Mouse (Mus musculus) kidney, embryonic 14.5 days (tissue): ENCODE data around the gene Flrt1. TPM values are rescaled to one million over a fixed set of nuclear protein-coding genes. Genes with fewer than 3 reads are reported as not detected.

Source experiments
- ATAC-seq: fragments of 200-750 bp; cut with Nextera tagmentation; 2 replicates; pipeline ENCODE4 v1.8.0; 2017; ENCODE audit warnings: moderate number of reproducible peaks, mild to moderate bottlenecking, moderate TSS enrichment, moderate library complexity; ENCODE audit not compliant: low FRiP score, low TSS enrichment
- H3K27ac ChIP-seq: fragments of 300-500 bp; sonication (generic); 2 replicates; pipeline ENCODE4 v1.5.1; 2014; ENCODE audit warnings: low read depth, mild to moderate bottlenecking, low read length, moderate library complexity, mixed read lengths
- H3K27me3 ChIP-seq: fragments of 300-500 bp; sonication (generic); 2 replicates; pipeline ENCODE4 v1.6.1; 2014; ENCODE audit warnings: mild to moderate bottlenecking, low read length; ENCODE audit not compliant: control insufficient read depth, insufficient read depth
- H3K36me3 ChIP-seq: fragments of 300-500 bp; sonication (generic); 2 replicates; pipeline ENCODE4 v1.6.1; 2014; ENCODE audit warnings: low read length, mixed read lengths; ENCODE audit not compliant: control insufficient read depth, insufficient read depth
- H3K4me1 ChIP-seq: fragments of 300-500 bp; sonication (generic); 2 replicates; pipeline ENCODE4 v1.6.1; 2014; ENCODE audit warnings: low read length, mixed read lengths; ENCODE audit not compliant: control insufficient read depth, insufficient read depth
- H3K4me2 ChIP-seq: fragments of 300-500 bp; sonication (generic); replicated peaks from 2 replicates; pipeline ENCODE4 v1.6.1; 2014; ENCODE audit warnings: low read depth, mild to moderate bottlenecking, low read length
- H3K4me3 ChIP-seq: fragments of 300-500 bp; sonication (generic); 2 replicates; pipeline ENCODE4 v1.5.1; 2014; ENCODE audit warnings: mild to moderate bottlenecking, low read length
- H3K9ac ChIP-seq: fragments of 300-500 bp; sonication (generic); 2 replicates; pipeline ENCODE4 v1.6.1; 2014; ENCODE audit warnings: low read depth, mild to moderate bottlenecking, low read length, moderate library complexity
- H3K9me3 ChIP-seq: fragments of 300-500 bp; sonication (generic); 2 replicates; pipeline ENCODE4 v1.6.1; 2016; ENCODE audit warnings: low read length; ENCODE audit not compliant: control insufficient read depth
- WGBS: fragments of 180-500 bp; shearing (Covaris S2); extraction: QIAGEN DNeasy Blood & Tissue Kit; methylation state at CpG from one replicate; pipeline ENCODE4 v1.1.7; 2014; 5-methylcytosine and 5-hydroxymethylcytosine counted together
- polyA plus RNA-seq: library from polyadenylated mRNA; unstranded; fragments of >200 nt; fragmentation: Nextera tagmentation; extraction: Ambion mirVana; gene quantifications from 2 replicates; pipeline ENCODE4 v1.2.1, GENCODE M21; 2014

The Flrt1 gene
- polyA plus RNA-seq, 1 experiment from 2014 or later = 5.5 TPM

DNA sequence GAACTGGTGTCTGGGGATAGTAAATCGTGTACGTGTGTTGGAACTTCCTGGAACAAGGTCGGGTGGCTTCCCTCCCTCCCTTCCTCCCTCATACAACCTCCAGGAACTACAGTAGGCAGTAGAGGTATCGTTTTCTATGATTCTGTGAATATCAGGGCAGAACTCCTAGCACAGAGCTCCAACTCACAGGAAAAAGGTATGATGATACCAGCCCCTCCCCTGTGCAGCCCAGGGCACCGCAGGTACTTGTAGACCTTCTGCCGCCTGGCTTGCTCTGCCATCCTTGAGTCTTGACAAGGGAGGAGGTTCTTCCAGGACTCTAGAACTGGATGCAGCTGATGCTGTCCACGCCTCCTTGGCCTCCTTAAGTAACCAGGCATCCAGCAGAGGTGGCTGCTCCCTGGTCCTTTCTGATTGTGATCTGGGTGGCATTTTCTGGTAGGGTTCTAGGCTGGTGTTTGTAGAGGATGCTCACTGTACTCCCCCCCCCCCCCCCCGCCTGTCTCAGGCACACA is 38.6 kb downstream of the Flrt1 start:
- Histone ChIP-seq H3K9ac (no peak overlapping the region), H3K4me2 (peak overlapping the region; percentile 1; the same call in 1 of the 2 replicates), H3K4me1 (peaks cover 54% of the 10 kb centered on the region), H3K9me3 (no peaks in the 10 kb centered on the region), H3K27ac (no peak overlapping the region), H3K27me3 (peaks cover 7% of the 10 kb centered on the region; the same call in 1 of the 2 replicates), H3K36me3 (no peaks in the 10 kb centered on the region), H3K4me3 (no peak overlapping the region)
- ATAC-seq = no peak
- 30% methylated on average over 7 of the region's 8 CpGs for WGBS

DNA sequence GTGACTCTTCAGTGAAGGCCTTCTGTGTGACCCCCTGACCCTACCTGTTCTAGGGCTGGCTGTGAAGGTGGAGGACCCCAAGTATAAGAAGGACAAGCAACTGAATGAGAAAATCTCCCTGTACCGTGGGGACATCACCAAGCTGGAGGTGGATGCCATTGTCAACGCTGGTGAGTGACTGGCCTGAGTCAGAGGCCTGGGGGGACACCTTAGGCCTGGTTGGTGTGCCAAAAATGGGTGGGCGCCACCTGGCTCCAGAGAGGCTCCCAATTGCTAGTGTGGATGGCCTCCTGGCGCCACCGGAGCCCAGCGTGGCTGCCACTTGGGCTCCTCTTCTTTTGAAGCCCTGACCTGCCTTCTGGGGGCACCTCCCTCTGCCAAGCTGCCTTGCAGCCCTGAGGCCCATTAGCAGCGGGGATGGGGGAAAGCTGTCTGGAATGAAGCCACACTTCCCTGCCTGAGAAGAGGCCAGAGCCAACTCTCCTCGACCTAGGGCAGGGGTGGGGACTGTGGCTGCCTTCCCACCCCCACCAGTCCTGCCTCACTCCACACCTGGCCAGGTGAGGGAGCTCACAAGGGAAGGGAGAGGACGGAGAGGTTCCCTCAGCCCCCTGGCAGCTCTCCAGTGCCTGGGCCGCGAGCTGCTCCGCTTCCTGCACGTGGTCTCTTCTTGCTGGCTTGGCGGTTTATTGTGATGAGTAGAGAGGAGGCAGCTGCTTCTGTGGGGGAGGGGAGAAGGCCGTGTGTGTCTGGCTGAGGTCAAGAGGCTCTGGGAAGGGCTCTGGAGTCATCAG is 39.3 kb downstream of the Flrt1 start:
- no peak overlapping the region; the same call in 1 of the 2 replicates for H3K4me3 ChIP-seq
- H3K9me3 ChIP-seq = no peaks in the 10 kb centered on the region
- H3K9ac ChIP-seq = peak overlapping the region; percentile 2; the same call in 1 of the 2 replicates
- WGBS = 35% methylated on average over 15 of the region's 15 CpGs
- H3K4me2 ChIP-seq = peak overlapping the region; percentile 1; the same call in 1 of the 2 replicates
- H3K4me1 ChIP-seq = peaks cover 47% of the 10 kb centered on the region
- no peak overlapping the region; the same call in 1 of the 2 replicates for H3K27ac ChIP-seq
- peaks cover 4% of the 10 kb centered on the region; the same call in 1 of the 2 replicates for H3K27me3 ChIP-seq
- no peaks in the 10 kb centered on the region for H3K36me3 ChIP-seq
- no peak for ATAC-seq

- 0% methylated on average over 3 of the region's 3 CpGs for WGBS
- peak; percentile 56 for ATAC-seq
- no peaks in the 10 kb centered on the region for H3K9me3 ChIP-seq
These were observed 41.0 kb downstream of the Flrt1 start for GRCm38 (mm10) chr19:7064571-7064970.

DNA sequence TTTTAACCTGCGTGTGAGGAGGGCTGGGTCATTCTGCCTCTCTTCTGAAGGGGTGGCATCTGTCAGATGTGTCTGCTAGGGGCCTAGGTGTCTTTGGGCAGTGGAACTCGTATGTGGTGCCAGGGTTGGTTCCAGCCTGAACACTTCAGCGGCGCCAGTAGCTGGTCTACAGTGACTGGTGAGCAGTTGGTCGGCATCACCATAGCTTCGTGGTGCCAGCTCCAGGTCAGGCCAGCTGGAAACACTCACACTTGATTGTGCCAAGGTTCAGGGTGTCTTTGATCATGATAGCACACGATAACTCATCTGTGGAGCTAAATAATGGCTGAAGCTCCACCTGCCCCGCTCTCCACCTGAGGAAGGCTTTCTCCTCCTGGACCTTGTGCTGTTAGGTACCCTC is 42.6 kb downstream of the Flrt1 start:
- WGBS = 91% methylated on average over 8 of the region's 8 CpGs
- Histone ChIP-seq H3K4me3 (no peak overlapping the region), H3K27me3 (no peaks in the 10 kb centered on the region), H3K4me2 (no peak overlapping the region), H3K27ac (no peak overlapping the region), H3K36me3 (no peaks in the 10 kb centered on the region), H3K9ac (no peak overlapping the region), H3K4me1 (peaks cover 16% of the 10 kb centered on the region), H3K9me3 (no peaks in the 10 kb centered on the region)
- no peak for ATAC-seq

More at GRCm38 (mm10) chr19:7064571-7064970, 41.0 kb downstream of the Flrt1 start:
- no peak overlapping the region for H3K9ac ChIP-seq
- H3K36me3 ChIP-seq = no peaks in the 10 kb centered on the region
- peaks cover 31% of the 10 kb centered on the region for H3K4me1 ChIP-seq
- no peak overlapping the region for H3K4me3 ChIP-seq
- H3K27me3 ChIP-seq = peaks cover 4% of the 10 kb centered on the region; the same call in 1 of the 2 replicates
- no peak overlapping the region for H3K27ac ChIP-seq
- H3K4me2 ChIP-seq = no peak overlapping the region

DNA sequence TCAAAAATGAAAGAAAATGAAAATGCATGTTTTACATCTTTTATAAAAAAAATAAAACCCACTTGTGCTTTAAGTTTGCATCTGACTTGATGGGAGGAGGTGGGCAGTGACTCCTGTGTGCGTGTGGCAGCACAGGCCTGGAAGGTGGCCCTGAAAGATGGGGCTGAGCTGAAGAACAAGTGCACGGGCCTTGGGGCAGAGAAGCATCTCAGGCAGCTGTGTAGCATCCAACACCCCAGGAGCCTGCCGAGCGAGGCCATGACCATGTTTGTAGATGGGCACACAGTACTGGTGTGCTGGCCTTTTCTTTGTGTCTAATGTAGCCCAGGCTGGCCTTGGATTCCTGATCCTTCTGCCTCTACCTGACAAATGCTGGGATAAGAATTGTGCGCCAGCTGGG is 43.4 kb downstream of the Flrt1 start:
- Histone ChIP-seq H3K9me3 (no peaks in the 10 kb centered on the region), H3K4me3 (no peak overlapping the region), H3K36me3 (no peaks in the 10 kb centered on the region), H3K27me3 (peaks cover 3% of the 10 kb centered on the region; the same call in 1 of the 2 replicates), H3K9ac (no peak overlapping the region), H3K4me1 (peaks cover 17% of the 10 kb centered on the region), H3K4me2 (no peak overlapping the region), H3K27ac (no peak overlapping the region)
- ATAC-seq = no peak
- 91% methylated on average over 5 of the region's 5 CpGs for WGBS

DNA sequence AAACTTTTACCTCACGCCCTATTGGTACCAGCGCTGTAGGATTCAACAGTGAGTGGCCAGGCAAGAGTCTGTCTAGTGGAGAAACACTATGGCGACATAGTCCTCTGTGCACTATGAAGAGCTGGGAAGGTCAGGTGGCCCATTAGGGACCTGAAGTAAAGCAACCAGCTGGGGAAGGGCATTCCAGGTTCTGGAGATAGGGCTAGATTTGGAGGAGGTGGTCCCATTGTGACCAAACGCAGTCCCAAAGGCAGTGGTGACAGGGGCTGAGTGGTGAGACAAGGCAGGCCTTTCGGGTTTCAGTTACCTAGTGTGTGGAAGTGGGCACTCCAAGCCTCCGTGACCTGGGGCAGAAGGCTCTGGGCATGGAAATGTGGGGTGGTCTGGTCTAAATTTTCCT is 47.0 kb downstream of the Flrt1 start:
- Histone ChIP-seq H3K27me3 (peaks cover 5% of the 10 kb centered on the region; the same call in 1 of the 2 replicates), H3K4me1 (peaks cover 7% of the 10 kb centered on the region), H3K4me3 (no peak overlapping the region), H3K4me2 (peak overlapping the region; percentile 99), H3K9ac (no peak overlapping the region), H3K27ac (no peak overlapping the region), H3K36me3 (no peaks in the 10 kb centered on the region), H3K9me3 (no peaks in the 10 kb centered on the region)
- WGBS = 61% methylated on average over 6 of the region's 6 CpGs
- no peak for ATAC-seq

GRCm38 (mm10) chr19:7057722-7058207 is 47.8 kb downstream of the Flrt1 start:
- H3K27me3 ChIP-seq = peaks cover 5% of the 10 kb centered on the region; the same call in 1 of the 2 replicates
- H3K4me1 ChIP-seq = peaks cover 7% of the 10 kb centered on the region
- H3K9ac ChIP-seq = peak overlapping the region; percentile 64; the same call in 1 of the 2 replicates
- peak overlapping the region; percentile 99 for H3K4me2 ChIP-seq
- ATAC-seq = peak; percentile 86
- H3K36me3 ChIP-seq = no peaks in the 10 kb centered on the region
- under 1% methylated on average over 15 of the region's 15 CpGs for WGBS
- H3K4me3 ChIP-seq = peak overlapping the region; percentile 74
- H3K27ac ChIP-seq = no peak overlapping the region; the same call in 1 of the 2 replicates
- H3K9me3 ChIP-seq = no peaks in the 10 kb centered on the region

GRCm38 (mm10) chr19:7057126-7057721 is 48.3 kb downstream of the Flrt1 start:
- 2% methylated on average over 16 of the region's 16 CpGs for WGBS
- peaks cover 5% of the 10 kb centered on the region; the same call in 1 of the 2 replicates for H3K27me3 ChIP-seq
- H3K4me1 ChIP-seq = peaks cover 7% of the 10 kb centered on the region
- no peaks in the 10 kb centered on the region for H3K36me3 ChIP-seq
- H3K9me3 ChIP-seq = no peaks in the 10 kb centered on the region
- peak overlapping the region; percentile 99 for H3K4me2 ChIP-seq
- H3K27ac ChIP-seq = no peak overlapping the region; the same call in 1 of the 2 replicates
- peak overlapping the region; percentile 64 for H3K9ac ChIP-seq
- peak overlapping the region; percentile 74 for H3K4me3 ChIP-seq
- peak; percentile 48 for ATAC-seq
